Mouse (Mus musculus) left cerebral cortex, adult 8-10 months (tissue): ENCODE measurements at regions not wholly inside any gene's neighbourhood (a gene's known extent, or its start where the extent isn't known, plus 50 kb on each side); places are given as distances from the start of the nearest gene placed in this dataset.
"Not testable (repeated sequence)": the region's sequence is repeated elsewhere in the genome, so short reads cannot be mapped to it uniquely, and the experiment has no call there.

Source experiments
- DNase-seq, 2 experiments: peaks; one replicate each; pipeline ENCODE4 v3.0.0; 2022; ENCODE audit warnings: low spot score in 2 of 2

DNA sequence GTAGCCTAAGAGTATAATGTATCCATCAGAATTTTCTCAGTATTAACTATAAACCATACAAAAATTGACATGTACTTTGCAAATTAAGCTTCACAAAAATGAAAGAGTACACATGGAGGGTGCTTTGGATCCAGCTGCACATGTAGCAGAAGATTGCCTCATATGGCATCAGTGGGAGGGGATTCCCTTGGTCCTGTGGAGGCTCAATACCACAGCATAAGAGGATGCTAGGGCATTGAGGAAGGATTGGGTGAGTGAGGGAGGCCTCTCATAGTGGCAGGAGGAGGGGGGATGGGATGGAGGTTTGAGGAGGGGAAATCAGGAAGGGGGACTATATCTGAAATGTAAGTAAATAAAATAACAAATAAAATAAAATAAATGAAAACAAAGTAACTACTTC is 301.7 kb upstream of the Cntn5 start:
- DNase-seq: no peak

DNA sequence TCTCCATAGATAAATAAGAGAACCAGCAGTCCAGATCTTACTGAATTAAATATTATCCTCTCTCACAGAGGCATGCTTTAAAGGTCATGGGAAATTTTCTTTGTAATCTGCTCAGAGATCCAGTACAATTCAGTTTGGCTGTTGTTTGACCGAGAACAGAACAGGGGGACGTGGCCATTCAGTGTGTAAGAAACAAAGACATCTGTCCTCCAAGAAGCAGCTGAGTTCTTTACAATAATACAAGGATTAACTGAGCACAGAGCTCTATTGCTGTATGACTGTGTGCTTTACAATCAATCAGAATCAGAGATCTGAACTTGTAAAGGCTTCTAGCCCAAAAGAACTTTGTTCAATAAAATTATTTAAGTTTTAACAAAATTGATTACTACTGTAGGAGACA is 287.6 kb upstream of the Cntn5 start:
- no peak for DNase-seq

DNA sequence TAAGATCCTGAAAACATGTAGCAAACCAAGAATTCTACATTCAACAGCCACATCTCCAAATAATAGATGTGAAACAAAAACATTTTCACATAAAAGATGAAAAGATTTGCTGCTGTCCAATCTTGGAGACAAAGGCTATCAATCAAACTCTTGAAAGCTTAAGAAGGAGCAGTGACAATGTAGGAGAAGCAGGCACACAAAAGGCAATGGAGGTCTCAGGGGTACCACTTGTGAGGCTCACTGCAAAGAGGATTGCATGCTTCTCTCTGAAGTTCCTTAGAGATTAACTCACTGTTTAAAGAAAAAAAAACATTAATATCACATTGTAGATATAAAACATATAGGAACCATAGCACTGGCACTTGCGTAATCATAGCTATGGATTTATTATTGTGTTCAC is 241.2 kb upstream of the Cntn5 start:
- no peak for DNase-seq

DNA sequence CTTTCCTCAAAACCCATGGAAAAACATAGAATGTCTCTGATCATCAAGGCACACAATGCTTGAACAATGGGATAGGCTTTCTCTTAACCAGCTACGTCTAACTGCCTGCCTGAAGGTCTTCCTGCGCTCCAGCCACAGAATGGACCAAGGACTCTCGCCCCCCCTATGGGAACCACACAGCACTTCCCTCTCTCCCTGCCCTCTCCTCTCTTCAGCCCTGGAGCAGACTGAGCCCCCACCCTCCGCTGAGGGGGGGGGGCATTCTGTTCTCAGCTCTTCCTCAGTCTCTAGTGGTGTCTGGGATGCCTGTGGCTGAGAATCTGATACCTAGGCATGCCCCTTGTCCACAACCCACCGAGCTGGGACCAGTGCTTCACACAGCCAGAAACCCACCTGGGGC is 222.3 kb upstream of the Cntn5 start:
- no peak for DNase-seq

DNA sequence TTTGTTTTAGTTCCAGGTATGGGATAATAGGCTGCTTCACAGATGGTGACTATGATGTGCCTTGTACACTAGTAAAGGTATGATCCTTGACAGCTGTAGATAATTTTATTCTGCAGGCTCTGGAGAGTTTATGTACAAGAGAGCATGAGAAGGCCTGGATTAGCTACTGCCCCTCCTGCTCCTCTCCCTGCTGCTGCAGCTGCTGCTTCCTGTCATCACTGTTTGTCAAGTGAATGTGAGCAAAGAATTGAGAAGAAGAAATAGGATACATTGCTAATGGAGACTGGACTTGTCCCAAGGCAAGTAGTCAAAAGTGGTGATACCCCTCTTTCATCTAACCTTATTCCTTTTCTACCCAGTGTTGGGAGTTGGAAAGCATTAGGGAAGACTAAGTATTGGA is 214.6 kb upstream of the Cntn5 start:
- DNase-seq: no peak

DNA sequence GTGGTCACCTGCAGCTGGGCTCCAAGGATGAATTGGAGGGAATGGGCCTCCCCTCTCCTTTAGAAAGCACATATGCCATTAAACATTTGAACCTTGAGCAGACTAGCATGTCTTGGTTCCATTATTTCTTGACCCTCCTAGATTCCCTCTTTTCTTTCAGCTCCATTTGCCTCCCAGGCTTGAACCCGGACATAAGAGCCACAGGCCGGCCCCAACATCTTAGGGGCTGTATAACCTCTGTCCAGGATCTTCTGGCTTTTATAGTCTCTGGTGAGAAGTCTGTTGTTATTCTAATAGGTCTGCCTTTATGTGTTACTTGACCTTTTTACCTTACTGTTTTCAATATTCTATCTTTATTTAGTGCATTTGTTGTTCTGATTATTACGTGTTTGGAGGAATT is 203.3 kb upstream of the Cntn5 start:
- not testable (repeated sequence) for DNase-seq

DNA sequence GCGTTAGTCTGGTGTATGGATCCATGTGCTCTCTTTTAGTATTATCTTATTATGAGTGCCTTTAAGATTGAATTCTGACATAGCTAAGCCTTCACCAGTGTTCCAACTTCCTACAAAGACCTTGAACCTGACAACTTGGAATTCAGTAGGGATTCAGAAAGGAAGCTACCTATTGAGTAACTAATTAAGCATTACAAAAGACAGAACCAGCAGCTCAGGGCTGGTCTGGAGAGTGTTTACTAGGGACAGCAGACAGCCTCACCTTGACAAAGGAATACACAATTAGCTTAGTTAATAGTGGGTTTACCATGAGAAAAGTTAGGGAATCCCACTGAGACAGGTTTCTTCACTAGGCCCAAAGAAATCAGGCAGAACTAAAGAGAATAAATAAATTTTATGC is 202.6 kb upstream of the Cntn5 start:
- DNase-seq: not testable (repeated sequence)

DNA sequence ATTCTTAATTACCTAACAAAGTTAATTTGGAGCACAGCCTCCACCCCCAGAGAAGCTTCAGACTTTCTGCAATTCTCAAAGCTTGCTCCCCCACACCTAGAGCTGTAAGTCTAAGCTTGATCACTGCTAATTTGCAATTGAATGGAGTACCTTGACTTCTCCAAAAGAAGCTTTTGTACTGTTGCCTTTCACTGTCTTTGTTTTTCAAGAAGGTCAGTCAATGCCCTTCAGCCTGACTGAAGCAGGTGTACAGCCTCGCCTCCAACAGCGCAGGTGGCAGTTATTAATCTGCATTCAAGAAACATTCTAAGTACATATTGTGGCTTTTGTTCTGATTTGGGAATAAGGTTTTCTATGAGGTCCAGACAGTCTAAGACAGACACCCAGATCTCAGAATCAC is 201.7 kb upstream of the Cntn5 start:
- no peak for DNase-seq

DNA sequence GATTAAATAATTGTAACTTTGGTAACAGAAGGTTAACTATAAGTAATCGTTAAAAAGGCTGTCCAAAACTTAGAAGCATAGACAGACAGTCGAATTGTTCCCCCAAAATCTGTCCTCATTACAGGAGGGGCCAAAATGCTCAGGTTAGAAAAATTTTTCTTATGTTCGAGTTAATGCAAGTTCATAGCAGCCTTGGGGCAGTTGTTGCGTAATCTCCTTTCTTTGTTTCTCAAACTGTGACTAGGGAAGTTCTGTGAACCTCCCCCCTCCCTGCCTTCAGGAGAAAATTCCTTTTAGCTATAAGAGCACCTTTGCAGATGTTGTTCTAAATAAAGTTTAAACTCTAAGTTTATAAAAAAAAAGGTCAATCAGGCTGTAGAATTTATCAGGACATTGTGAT is 198.9 kb upstream of the Cntn5 start:
- no peak for DNase-seq

DNA sequence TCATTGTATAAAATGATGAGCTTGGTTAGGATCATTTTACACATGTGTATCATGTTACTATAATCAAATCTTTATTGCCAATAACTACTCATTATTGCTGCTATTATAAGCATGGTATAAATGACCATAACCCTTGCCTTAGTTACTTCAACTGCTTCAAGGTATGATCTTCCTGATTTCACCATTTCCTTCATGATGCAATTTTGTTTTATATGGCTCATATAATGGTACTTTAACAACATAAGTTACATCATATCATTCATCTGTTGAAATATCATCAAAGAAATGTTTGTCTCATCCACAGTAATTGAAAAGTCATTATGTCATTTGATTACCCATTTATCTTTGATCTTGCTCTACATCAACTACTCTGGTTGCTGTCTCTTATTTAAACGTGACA is 188.3 kb upstream of the Cntn5 start:
- no peak for DNase-seq

DNA sequence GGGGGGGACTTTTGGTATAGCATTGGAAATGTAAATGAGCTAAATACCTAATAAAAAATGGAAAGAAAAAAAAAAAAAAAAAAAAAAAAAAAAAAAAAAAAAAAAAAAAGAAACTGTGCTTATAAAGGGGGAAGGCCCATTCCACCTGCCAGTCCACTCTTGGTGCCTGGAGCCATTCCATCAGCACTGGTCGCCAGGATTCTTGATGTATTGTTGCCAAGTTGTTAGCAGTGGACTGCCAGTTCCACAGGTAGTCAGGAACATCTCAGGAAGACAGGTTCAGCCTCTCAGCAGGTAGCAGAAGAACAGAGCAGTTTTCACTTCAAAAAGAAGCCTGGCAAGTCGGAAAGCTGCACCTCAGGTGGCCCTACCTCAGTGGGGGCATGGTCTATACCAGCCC is 162.6 kb upstream of the Cntn5 start:
- DNase-seq: not testable (repeated sequence)

DNA sequence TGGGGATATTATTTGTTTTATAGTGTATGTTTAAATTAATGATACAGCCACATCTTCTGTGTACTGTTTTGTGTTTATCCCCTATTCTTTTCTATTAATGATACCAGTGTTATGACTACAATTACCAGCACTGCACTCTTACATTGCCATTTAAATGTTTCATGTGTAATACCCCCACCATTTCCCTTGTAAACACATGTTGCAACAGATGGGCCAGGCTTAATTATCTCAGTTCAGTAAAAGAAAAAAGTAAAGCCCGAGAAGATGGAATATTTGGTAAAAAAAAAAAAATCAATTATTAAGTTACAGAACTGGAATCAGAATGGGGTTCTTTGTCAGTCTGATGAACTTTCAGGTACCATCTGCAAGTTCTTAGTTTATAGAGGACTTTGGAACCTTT is 158.3 kb upstream of the Cntn5 start:
- no peak for DNase-seq
